Comparison of ENCODE assay signal across 9 mouse cellular contexts in the genomic region with DNA sequence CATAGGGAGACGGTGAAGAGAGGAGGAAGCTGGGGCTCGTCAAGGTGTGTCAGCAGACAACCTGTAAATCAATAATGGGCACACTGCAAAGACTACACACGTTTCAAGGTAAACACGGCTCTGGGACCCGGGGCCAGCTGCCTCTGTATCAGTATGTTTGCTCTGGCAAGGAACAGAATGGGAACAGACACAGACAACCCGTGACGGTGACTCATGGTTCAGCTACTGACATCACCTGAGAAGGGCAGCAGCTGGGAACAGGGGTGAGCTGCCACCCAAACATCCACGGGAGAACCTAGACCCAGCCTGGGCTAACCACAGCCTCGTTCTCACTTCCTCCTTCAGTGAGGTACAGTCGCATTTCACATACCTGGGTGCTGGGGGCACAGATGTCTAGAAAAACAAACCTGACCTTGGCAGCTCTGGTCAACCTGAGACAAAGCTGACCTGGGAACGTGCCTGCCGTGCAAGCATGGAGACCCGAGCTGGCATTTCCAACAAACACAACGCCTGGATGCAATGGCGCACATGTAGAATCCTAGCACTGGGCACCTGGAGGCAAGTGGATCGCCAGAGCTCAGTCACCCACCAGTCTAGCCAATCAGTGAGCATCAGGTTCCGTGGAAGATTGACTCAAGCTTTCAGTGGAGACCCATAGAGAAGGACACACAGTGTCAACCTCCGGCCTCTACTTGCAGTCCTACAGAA. TPM values are rescaled to one million over a fixed set of nuclear protein-coding genes. Genes with fewer than 3 reads are reported as not detected.
DNase-seq lines count a peak whose midpoint lies in the region; ATAC-seq lines count a peak whose summit lies in the region.
"Had no signal": no experiment of that assay in that cellular context is flagged by ENCODE, and none has a peak within 500 bp of the region (broad histone marks: within the 10 kb centered on the region; RNA-seq: fewer than 3 reads in every experiment).

No protein-coding gene starts in this region.

- H3K9me3 ChIP-seq in kidney, embryonic 15.5 days (replicated peaks) = no peaks in the 10 kb centered on the region
- no peaks in the 10 kb centered on the region for H3K9me3 ChIP-seq in heart, embryonic 12.5 days (replicated peaks)
- H3K9me3 ChIP-seq: embryonic facial prominence, embryonic 15.5 days; hindbrain, embryonic 12.5 days had no signal

- DNase-seq in 3134 (ENCODE audit: extremely low read depth, insufficient read length, low spot score) = peak; percentile 36
- DNase-seq in CD4-positive, CD25-positive, alpha-beta regulatory T cell, adult 2 months (ENCODE audit: low read depth, low spot score) = peak; percentile 71
- peak; percentile 56 for DNase-seq in spleen, adult 12 weeks (ENCODE audit: low spot score)
- DNase-seq in embryo, embryonic 10.5 days (ENCODE audit: low spot score) = no peak
- no peak for DNase-seq in cerebellum, adult 8-10 months

- H3K9ac ChIP-seq in kidney, embryonic 15.5 days = no peak overlapping the region
- no peak overlapping the region for H3K9ac ChIP-seq in heart, embryonic 12.5 days
- H3K9ac ChIP-seq: embryonic facial prominence, embryonic 15.5 days; hindbrain, embryonic 12.5 days had no signal

- H3K4me3 ChIP-seq in kidney, embryonic 15.5 days (replicated peaks) = no peak overlapping the region
- H3K4me3 ChIP-seq in heart, embryonic 12.5 days = no peak overlapping the region
- H3K4me3 ChIP-seq: embryonic facial prominence, embryonic 15.5 days; hindbrain, embryonic 12.5 days had no signal

- H3K27me3 ChIP-seq in kidney, embryonic 15.5 days = no peaks in the 10 kb centered on the region
- H3K27me3 ChIP-seq in heart, embryonic 12.5 days (replicated peaks) = no peaks in the 10 kb centered on the region
- H3K27me3 ChIP-seq: embryonic facial prominence, embryonic 15.5 days; hindbrain, embryonic 12.5 days had no signal

- 0 out of 2 replicates have a peak, but pooled peaks have one; percentile 23 for ATAC-seq in kidney, embryonic 15.5 days (replicated peaks; ENCODE audit: low FRiP score)
- ATAC-seq in heart, embryonic 12.5 days (ENCODE audit: insufficient number of reproducible peaks, low FRiP score) = no peak

- peak overlapping the region; percentile 58 for H3K27ac ChIP-seq in kidney, embryonic 15.5 days
- no peak overlapping the region for H3K27ac ChIP-seq in heart, embryonic 12.5 days (ENCODE audit: poor library complexity, severe bottlenecking)
- H3K27ac ChIP-seq: embryonic facial prominence, embryonic 15.5 days; hindbrain, embryonic 12.5 days had no signal

- no peaks in the 10 kb centered on the region for H3K36me3 ChIP-seq in kidney, embryonic 15.5 days
- H3K36me3 ChIP-seq in heart, embryonic 12.5 days = no peaks in the 10 kb centered on the region
- H3K36me3 ChIP-seq: embryonic facial prominence, embryonic 15.5 days; hindbrain, embryonic 12.5 days had no signal

- H3K4me2 ChIP-seq in kidney, embryonic 15.5 days = no peak overlapping the region
- H3K4me2 ChIP-seq in heart, embryonic 12.5 days = no peak overlapping the region
- H3K4me2 ChIP-seq: embryonic facial prominence, embryonic 15.5 days; hindbrain, embryonic 12.5 days had no signal

- peaks cover 13% of the 10 kb centered on the region; the same call in 1 of the 2 replicates for H3K4me1 ChIP-seq in kidney, embryonic 15.5 days
- peaks cover 9% of the 10 kb centered on the region for H3K4me1 ChIP-seq in heart, embryonic 12.5 days (replicated peaks)
- H3K4me1 ChIP-seq: hindbrain, embryonic 12.5 days had no signal

- 71% methylated on average over 18 of the region's 18 CpGs for WGBS in kidney, embryonic 15.5 days
- WGBS in heart, embryonic 12.5 days = 77% methylated on average over 18 of the region's 18 CpGs

RNA-seq across cellular contexts. Expression of gene Rpia, which starts 22.0 kb away (rescaled TPM):
- polyA plus RNA-seq in kidney, embryonic 15.5 days (2015; fragmentation: Nextera tagmentation; extraction: Ambion mirVana) = 3.1 and 3.4 TPM in 2 replicates
- 0.86 and 1.1 TPM in 2 replicates for polyA plus RNA-seq in heart, embryonic 12.5 days (2016; fragmentation: Nextera tagmentation; extraction: Ambion mirVana)

RNA-seq across cellular contexts. Expression of gene Eif2ak3, which starts 30.2 kb away (rescaled TPM):
- 11.2 and 12.5 TPM in 2 replicates for polyA plus RNA-seq in kidney, embryonic 15.5 days (2015; fragmentation: Nextera tagmentation; extraction: Ambion mirVana)
- polyA plus RNA-seq in heart, embryonic 12.5 days (2016; fragmentation: Nextera tagmentation; extraction: Ambion mirVana) = 9.5 and 10.8 TPM in 2 replicates

Comparison
In these comparisons a context has a peak if more than half of its experiments do, and no peak if none do; other contexts are left out.
1. DNase-seq: peak in 3134 (single experiment), CD4-positive, CD25-positive, alpha-beta regulatory T cell, adult 2 months (single experiment) and spleen, adult 12 weeks (single experiment); none in embryo, embryonic 10.5 days (single experiment) and cerebellum, adult 8-10 months (single experiment).